Mouse (Mus musculus) kidney, adult 2 months (tissue): ENCODE results near the gene Wnt7b. TPM values are rescaled to one million over a fixed set of nuclear protein-coding genes. Genes with fewer than 3 reads are reported as not detected.

Experiments
- DNase-seq: peaks from one replicate; pipeline ENCODE4 v3.0.0; 2021
- H3K27ac ChIP-seq: fragments of 200-500 bp; 2 replicates; pipeline ENCODE4 v1.5.1; 2012; ENCODE audit warnings: low read depth, low read length, control low read depth, inconsistent platforms; ENCODE audit not compliant: insufficient read depth
- H3K27me3 ChIP-seq: fragments of 200-500 bp; replicated peaks from 2 replicates; pipeline ENCODE4 v1.6.1; 2012; ENCODE audit warnings: mild to moderate bottlenecking, moderate library complexity, low read length, inconsistent platforms; ENCODE audit not compliant: control insufficient read depth, insufficient read depth
- H3K36me3 ChIP-seq: fragments of 200-500 bp; 2 replicates; pipeline ENCODE4 v1.6.1; 2012; ENCODE audit warnings: mild to moderate bottlenecking, moderate library complexity, low read length, inconsistent platforms; ENCODE audit not compliant: control insufficient read depth, insufficient read depth
- H3K4me1 ChIP-seq: fragments of 200-500 bp; 2 replicates; pipeline ENCODE4 v1.6.1; 2011; ENCODE audit warnings: low read length; ENCODE audit not compliant: control insufficient read depth, insufficient read depth
- H3K4me3 ChIP-seq: fragments of 200-500 bp; 2 replicates; pipeline ENCODE4 v1.5.1; 2011; ENCODE audit warnings: mild to moderate bottlenecking, low read depth, low read length, control low read depth; ENCODE audit not compliant: insufficient read depth
- CTCF ChIP-seq: fragments of 200-500 bp; conservative IDR thresholded peaks from 2 replicates; pipeline ENCODE4 v1.5.1; 2011; ENCODE audit warnings: low read depth, mild to moderate bottlenecking, control low read depth, low read length, moderate library complexity, mixed read lengths; ENCODE audit not compliant: insufficient read depth, insufficient read length
- POLR2A ChIP-seq: fragments of 200-500 bp; IDR thresholded peaks from one replicate; pipeline ENCODE4 v1.6.1; 2011; ENCODE audit warnings: low read depth, low read length, control low read depth
- WGBS: fragments of 180-500 bp; shearing (Covaris S2); methylation state at CpG from one replicate; pipeline ENCODE4 v1.1.7; 2018; 5-methylcytosine and 5-hydroxymethylcytosine counted together
- polyA plus RNA-seq: library from polyadenylated mRNA; depleted of rRNA; stranded (reverse); fragments of >200 nt; gene quantifications from 2 replicates; pipeline ENCODE4 v1.2.3, GENCODE M21; 2012; rRNA removed

The Wnt7b gene
- polyA plus RNA-seq, 1 experiment, result 12.8 TPM

DNA sequence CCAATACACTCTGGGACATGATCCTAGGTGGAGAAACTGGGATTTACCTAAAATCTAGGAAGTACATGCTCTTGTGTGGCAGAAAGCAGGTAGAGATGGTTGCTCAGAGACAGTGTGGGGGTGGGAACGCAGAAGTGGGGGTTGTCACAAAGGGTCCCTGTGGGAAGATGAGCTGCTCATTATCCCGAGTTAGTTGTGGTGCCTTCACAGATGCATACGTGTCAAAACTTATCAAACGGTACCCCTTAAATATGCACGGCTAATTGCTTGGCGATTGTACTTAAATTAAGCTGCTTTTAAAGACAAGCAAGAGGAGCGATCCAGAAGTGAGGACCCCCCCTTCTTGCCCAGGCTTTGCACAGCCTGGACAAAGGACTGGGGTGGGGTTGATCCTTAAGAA, 92.5 kb downstream of the Wnt7b start:
- no peak for DNase-seq
- WGBS, result 83% methylated on average over 7 of the region's 7 CpGs
- H3K4me1 ChIP-seq, result no peaks in the 10 kb centered on the region
- no peak overlapping the region for H3K4me3 ChIP-seq
- no peaks in the 10 kb centered on the region; the same call in 1 of the 2 replicates for H3K27me3 ChIP-seq
- no peaks in the 10 kb centered on the region for H3K36me3 ChIP-seq
- TF ChIP-seq POLR2A (no peak), CTCF (no peak)
- H3K27ac ChIP-seq, result no peak overlapping the region

DNA sequence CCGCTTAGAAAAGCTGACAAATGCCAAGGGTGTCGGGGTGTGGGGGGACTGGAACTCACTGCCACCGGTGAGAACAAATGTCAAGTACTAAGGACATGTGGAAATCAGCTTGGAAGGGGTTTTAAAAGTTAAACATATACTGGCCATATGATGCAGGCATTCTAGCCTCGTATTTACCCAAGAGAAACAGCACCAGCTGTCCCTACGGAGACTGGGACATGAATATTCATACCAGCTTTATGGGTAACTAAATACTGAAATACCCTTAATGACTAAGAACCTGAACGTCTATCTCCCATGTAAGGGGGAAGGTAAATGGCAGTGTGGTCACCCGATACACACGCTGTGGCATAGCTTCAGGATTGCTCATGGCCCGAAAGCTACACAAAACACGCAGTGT, 93.4 kb downstream of the Wnt7b start:
- no peak for TF ChIP-seq CTCF
- no peak for TF ChIP-seq POLR2A
- Histone ChIP-seq H3K27ac (no peak overlapping the region), H3K27me3 (no peaks in the 10 kb centered on the region; the same call in 1 of the 2 replicates), H3K4me3 (no peak overlapping the region), H3K4me1 (no peaks in the 10 kb centered on the region), H3K36me3 (no peaks in the 10 kb centered on the region)
- DNase-seq, result no peak
- 57% methylated on average over 10 of the region's 10 CpGs for WGBS

Other genes starting within 250 kb of the Wnt7b start
- 68.2 and 74.4 TPM in 2 replicates for gene Atxn10, start 246.2 kb downstream of the Wnt7b start, polyA plus RNA-seq
- not detected in 2 replicates for gene 7530416G11Rik, start 79.2 kb downstream of the Wnt7b start, polyA plus RNA-seq
- gene Ppara, start 152.5 kb upstream of the Wnt7b start, polyA plus RNA-seq, result 31.3 and 32.5 TPM in 2 replicates
- 51.4 and 60.7 TPM in 2 replicates for gene Cdpf1, start 229.2 kb upstream of the Wnt7b start, polyA plus RNA-seq
- gene Pkdrej, start 239.3 kb upstream of the Wnt7b start, polyA plus RNA-seq, result 0.05 TPM in 2 replicates
- gene Ttc38, start 249.8 kb upstream of the Wnt7b start, polyA plus RNA-seq, result 17.1 and 19.3 TPM in 2 replicates